In genomic region chr4:145193406-145193805, GRCm38 (mm10) we compare ENCODE assay signal across 8 mouse cellular contexts. TPM values are rescaled to one million over a fixed set of nuclear protein-coding genes. Genes with fewer than 3 reads are reported as not detected.
DNase-seq lines count a peak whose midpoint lies in the region; ATAC-seq and TF ChIP-seq lines count a peak whose summit lies in the region.

No protein-coding gene starts in this region.

- DNase-seq in kidney, adult 9 months = peak; percentile 23
- no peak for DNase-seq in kidney, adult 18-20 months
- no peak for DNase-seq in hindbrain, embryonic 14.5 days (ENCODE audit: low spot score)
- no peak for DNase-seq in frontal cortex, postnatal 36 days (ENCODE audit: low spot score in 2 of 2)
- no peak for DNase-seq in cerebellum, postnatal 10 days
- DNase-seq in spleen, adult 18-20 months = no peak

- no peaks in the 10 kb centered on the region; the same call in 1 of the 2 replicates for H3K4me1 ChIP-seq in cortical plate, adult 2 months (ENCODE audit: control insufficient read depth, insufficient read depth, low read length)
- peaks cover 13% of the 10 kb centered on the region for H3K4me1 ChIP-seq in hindbrain, embryonic 14.5 days (replicated peaks; ENCODE audit: control insufficient read depth, insufficient read depth, low read length)
- peaks cover 18% of the 10 kb centered on the region for H3K4me1 ChIP-seq in midbrain, embryonic 13.5 days (replicated peaks)

- TF ChIP-seq POLR2A in cortical plate, adult 2 months (IDR thresholded peaks at IDR 0.05; ENCODE audit: extremely low read depth, insufficient read depth, low read length) = no peak

- H3K27ac ChIP-seq in cortical plate, adult 2 months (ENCODE audit: insufficient read depth, low read length) = no peak overlapping the region
- no peak overlapping the region for H3K27ac ChIP-seq in hindbrain, embryonic 14.5 days
- no peak overlapping the region for H3K27ac ChIP-seq in midbrain, embryonic 13.5 days

- no peaks in the 10 kb centered on the region for H3K9me3 ChIP-seq in hindbrain, embryonic 14.5 days (ENCODE audit: control insufficient read depth, low read length)
- no peaks in the 10 kb centered on the region for H3K9me3 ChIP-seq in midbrain, embryonic 13.5 days

- peak overlapping the region; percentile 84 for H3K4me2 ChIP-seq in hindbrain, embryonic 14.5 days (replicated peaks)
- H3K4me2 ChIP-seq in midbrain, embryonic 13.5 days (replicated peaks) = peak overlapping the region; percentile 93

- H3K9ac ChIP-seq in hindbrain, embryonic 14.5 days = peak overlapping the region; percentile 92
- no peak overlapping the region for H3K9ac ChIP-seq in midbrain, embryonic 13.5 days (replicated peaks)

- H3K36me3 ChIP-seq in hindbrain, embryonic 14.5 days (replicated peaks; ENCODE audit: control insufficient read depth, insufficient read depth) = peaks cover 20% of the 10 kb centered on the region
- H3K36me3 ChIP-seq in midbrain, embryonic 13.5 days = peaks cover 19% of the 10 kb centered on the region

- ATAC-seq in hindbrain, embryonic 14.5 days (ENCODE audit: low FRiP score) = no peak
- no peak for ATAC-seq in midbrain, embryonic 13.5 days

- H3K27me3 ChIP-seq in hindbrain, embryonic 14.5 days (ENCODE audit: control insufficient read depth, insufficient read depth, low read length) = no peaks in the 10 kb centered on the region
- no peaks in the 10 kb centered on the region for H3K27me3 ChIP-seq in midbrain, embryonic 13.5 days

- TF ChIP-seq CTCF in cortical plate, adult 2 months (IDR thresholded peaks at IDR 0.05; ENCODE audit: extremely low read depth, insufficient read depth, low read length) = no peak

- H3K4me3 ChIP-seq in cortical plate, adult 2 months (ENCODE audit: insufficient read depth, low read length) = peak overlapping the region; percentile 93; the same call in 1 of the 2 replicates
- peak overlapping the region; percentile 92 for H3K4me3 ChIP-seq in hindbrain, embryonic 14.5 days (replicated peaks; ENCODE audit: low read length)
- peak overlapping the region; percentile 82 for H3K4me3 ChIP-seq in midbrain, embryonic 13.5 days (replicated peaks)

- WGBS in hindbrain, embryonic 14.5 days = 56% methylated on average over 3 of the region's 3 CpGs
- WGBS in midbrain, embryonic 13.5 days = 61% methylated on average over 3 of the region's 3 CpGs

RNA-seq across cellular contexts. Expression of gene Vps13d, which starts 1.4 kb away (rescaled TPM):
- polyA plus RNA-seq in cortical plate, adult 2 months (2012; rRNA removed) = 48.0 and 50.2 TPM in 2 replicates
- polyA plus RNA-seq in hindbrain, embryonic 14.5 days (2014; fragmentation: Nextera tagmentation; extraction: Ambion mirVana) = 12.1 and 12.7 TPM in 2 replicates
- 8.1 and 9.4 TPM in 2 replicates for polyA plus RNA-seq in midbrain, embryonic 13.5 days (2015; fragmentation: Nextera tagmentation; extraction: Ambion mirVana)

RNA-seq across cellular contexts. Expression of gene Tnfrsf1b, which starts 53.3 kb away (rescaled TPM):
- 3.1 and 3.6 TPM in 2 replicates for polyA plus RNA-seq in cortical plate, adult 2 months (2012; rRNA removed)
- polyA plus RNA-seq in hindbrain, embryonic 14.5 days (2014; fragmentation: Nextera tagmentation; extraction: Ambion mirVana) = 4.4 and 4.7 TPM in 2 replicates
- 1.8 and 2.0 TPM in 2 replicates for polyA plus RNA-seq in midbrain, embryonic 13.5 days (2015; fragmentation: Nextera tagmentation; extraction: Ambion mirVana)
